Mouse (Mus musculus): ENCODE results near the gene Cds2. TPM values are rescaled to one million over a fixed set of nuclear protein-coding genes. Genes with fewer than 3 reads are reported as not detected.
A peak's percentile ranks its signal among the peaks of the same experiment; 100 is the strongest.

Gene Cds2
- polyA plus RNA-seq, 1 experiment, result 74.3 TPM

DNA sequence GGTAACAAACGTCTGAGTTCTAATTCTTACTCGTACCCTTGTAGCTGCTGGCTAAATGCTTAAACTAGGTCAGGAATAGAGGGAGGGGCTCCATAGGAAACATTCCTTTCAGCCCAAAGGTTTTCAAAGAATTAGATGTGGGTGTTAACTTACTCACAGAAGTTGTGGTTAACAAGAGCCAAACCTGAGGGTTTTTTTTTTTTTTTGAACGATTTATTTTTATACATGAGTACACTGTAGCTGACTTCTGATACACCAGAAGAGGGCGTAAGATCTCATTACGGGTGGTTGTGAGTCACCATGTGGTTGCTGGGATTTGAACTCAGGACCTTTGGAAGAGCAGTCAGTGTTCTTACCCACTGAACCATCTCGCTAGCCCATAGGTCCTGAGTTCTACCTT, 773 bp upstream of the Cds2 start:
- TF ChIP-seq CTCF (IDR thresholded peaks at IDR 0.05; ENCODE audit: low read depth, low read length) (no peak), EP300 (IDR thresholded peaks at IDR 0.05; ENCODE audit: insufficient read depth, low read depth, low read length) (no peak)
- Histone ChIP-seq H3K4me3 (ENCODE audit: low read depth, low read length) (no peak overlapping the region), H3K27ac (ENCODE audit: insufficient read depth, low read length) (0 out of 2 replicates have a peak overlapping the region, but pooled peaks have one; percentile 77), H3K9ac (ENCODE audit: low read depth, poor library complexity, severe bottlenecking) (no peak overlapping the region), H3K27me3 (ENCODE audit: control insufficient read depth, insufficient read depth, low read length, poor library complexity, severe bottlenecking) (no peaks in the 10 kb centered on the region), H3K36me3 (ENCODE audit: control insufficient read depth, insufficient read depth, low read length, poor library complexity, severe bottlenecking) (no peaks in the 10 kb centered on the region), H3K9me3 (replicated peaks; ENCODE audit: control insufficient read depth, insufficient read depth, low read length, poor library complexity, severe bottlenecking) (no peaks in the 10 kb centered on the region), H3K4me1 (ENCODE audit: control insufficient read depth, insufficient read depth, low read length) (no peaks in the 10 kb centered on the region)

DNA sequence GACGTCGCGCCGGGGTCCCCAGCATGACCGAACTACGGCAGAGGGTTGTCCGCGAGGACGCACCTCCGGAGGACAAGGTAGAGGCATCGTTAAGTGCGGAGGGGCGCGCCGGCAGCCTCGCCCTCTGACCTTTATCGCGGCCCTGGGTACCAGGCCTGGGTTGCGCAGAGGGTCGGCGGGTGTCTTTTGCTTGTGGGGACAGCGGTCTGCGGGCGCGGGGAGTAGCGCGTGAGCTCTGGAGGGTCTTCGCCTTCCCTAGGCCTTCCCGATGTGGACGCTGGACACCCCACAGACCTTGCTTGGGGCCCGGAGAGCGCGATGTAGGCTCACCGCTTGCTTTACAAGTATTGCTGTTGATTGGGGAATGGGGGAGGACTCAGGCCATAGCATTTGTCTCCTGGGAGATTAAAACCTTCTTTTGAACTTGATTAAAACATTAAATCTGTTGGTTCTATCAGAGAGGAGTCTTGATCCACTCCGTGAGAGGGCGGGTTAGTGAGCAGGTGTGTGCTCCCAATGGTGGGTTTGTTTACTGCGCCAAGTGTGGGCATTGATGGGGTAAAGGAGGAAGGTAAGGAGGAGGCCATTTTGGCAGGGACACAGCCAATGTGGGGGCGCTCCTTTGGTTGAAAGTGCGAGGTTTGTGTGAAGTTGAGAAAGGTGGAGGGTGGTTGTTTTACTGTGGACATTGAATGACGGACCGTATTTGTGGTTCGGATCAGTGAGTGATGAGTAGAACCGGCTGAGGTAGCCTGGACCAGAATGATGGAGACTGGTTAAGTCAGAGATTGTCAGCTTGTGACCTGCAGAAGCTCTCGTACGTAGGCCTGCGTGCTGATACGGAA, 695 bp downstream of the Cds2 start:
- Histone ChIP-seq H3K9me3 (replicated peaks; ENCODE audit: control insufficient read depth, insufficient read depth, low read length, poor library complexity, severe bottlenecking) (no peaks in the 10 kb centered on the region), H3K27ac (ENCODE audit: insufficient read depth, low read length) (peak overlapping the region; percentile 31), H3K27me3 (ENCODE audit: control insufficient read depth, insufficient read depth, low read length, poor library complexity, severe bottlenecking) (no peaks in the 10 kb centered on the region), H3K9ac (ENCODE audit: low read depth, poor library complexity, severe bottlenecking) (peak overlapping the region; percentile 81), H3K36me3 (ENCODE audit: control insufficient read depth, insufficient read depth, low read length, poor library complexity, severe bottlenecking) (no peaks in the 10 kb centered on the region), H3K4me3 (ENCODE audit: low read depth, low read length) (peak overlapping the region; percentile 73), H3K4me1 (ENCODE audit: control insufficient read depth, insufficient read depth, low read length) (no peaks in the 10 kb centered on the region)
- no peak for TF ChIP-seq EP300 (IDR thresholded peaks at IDR 0.05; ENCODE audit: insufficient read depth, low read depth, low read length)
- TF ChIP-seq CTCF (IDR thresholded peaks at IDR 0.05; ENCODE audit: low read depth, low read length), result no peak
- TF ChIP-seq POLR2A (IDR thresholded peaks at IDR 0.05; ENCODE audit: insufficient read depth, low read length), result no peak

DNA sequence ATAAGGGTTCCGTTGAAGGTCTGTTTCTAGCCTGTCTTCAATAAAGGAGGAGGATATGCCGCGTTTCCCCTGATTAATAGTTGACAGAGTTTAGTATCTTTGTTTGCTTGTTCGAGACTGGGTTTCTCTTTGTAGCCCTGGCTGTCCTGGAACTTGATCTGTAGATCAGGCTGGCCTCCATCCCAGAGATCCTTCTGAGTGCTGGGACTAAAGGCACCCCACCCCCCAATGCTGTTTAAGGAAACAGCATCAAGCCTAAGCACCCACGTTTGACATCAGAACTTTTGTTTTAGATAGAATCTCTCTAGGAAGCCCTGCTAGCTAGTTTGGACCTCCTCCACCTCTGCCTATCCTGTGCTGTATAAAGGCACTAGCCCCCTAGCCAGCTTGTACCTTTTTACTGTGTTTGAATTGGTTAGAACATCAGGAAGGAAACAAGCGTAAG, 1.3 kb downstream of the Cds2 start:
- TF ChIP-seq POLR2A (IDR thresholded peaks at IDR 0.05; ENCODE audit: insufficient read depth, low read length) (no peak), EP300 (IDR thresholded peaks at IDR 0.05; ENCODE audit: insufficient read depth, low read depth, low read length) (no peak), CTCF (IDR thresholded peaks at IDR 0.05; ENCODE audit: low read depth, low read length) (no peak)
- H3K27ac ChIP-seq (ENCODE audit: insufficient read depth, low read length), result 0 out of 2 replicates have a peak overlapping the region, but pooled peaks have one; percentile 31
- no peaks in the 10 kb centered on the region for H3K27me3 ChIP-seq (ENCODE audit: control insufficient read depth, insufficient read depth, low read length, poor library complexity, severe bottlenecking)

DNA sequence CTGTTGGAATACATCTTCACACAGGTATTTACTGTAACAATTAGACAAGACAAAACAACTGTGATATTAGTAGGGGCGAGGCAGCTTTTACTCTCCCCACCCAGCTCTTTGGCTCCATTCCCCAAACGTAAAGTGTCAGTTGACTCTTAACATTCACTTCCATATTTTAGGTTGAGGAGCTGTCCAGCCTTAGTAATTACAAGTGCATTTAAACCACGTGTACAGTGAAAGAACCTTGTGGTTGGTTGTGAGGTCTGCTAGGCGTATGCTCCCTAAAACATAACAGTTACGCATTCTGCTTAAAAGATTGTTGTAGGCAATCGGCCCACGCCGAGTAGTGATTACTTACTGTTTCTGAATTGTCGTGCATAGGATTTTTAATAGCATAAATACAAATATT, 2.2 kb downstream of the Cds2 start:
- Histone ChIP-seq H3K27me3 (ENCODE audit: control insufficient read depth, insufficient read depth, low read length, poor library complexity, severe bottlenecking) (no peaks in the 10 kb centered on the region), H3K4me3 (ENCODE audit: low read depth, low read length) (no peak overlapping the region), H3K27ac (ENCODE audit: insufficient read depth, low read length) (no peak overlapping the region), H3K9ac (ENCODE audit: low read depth, poor library complexity, severe bottlenecking) (no peak overlapping the region), H3K36me3 (ENCODE audit: control insufficient read depth, insufficient read depth, low read length, poor library complexity, severe bottlenecking) (no peaks in the 10 kb centered on the region), H3K4me1 (ENCODE audit: control insufficient read depth, insufficient read depth, low read length) (peaks cover 2% of the 10 kb centered on the region), H3K9me3 (replicated peaks; ENCODE audit: control insufficient read depth, insufficient read depth, low read length, poor library complexity, severe bottlenecking) (no peaks in the 10 kb centered on the region)
- TF ChIP-seq CTCF (IDR thresholded peaks at IDR 0.05; ENCODE audit: low read depth, low read length) (no peak), EP300 (IDR thresholded peaks at IDR 0.05; ENCODE audit: insufficient read depth, low read depth, low read length) (no peak), POLR2A (IDR thresholded peaks at IDR 0.05; ENCODE audit: insufficient read depth, low read length) (no peak)

More for the DNA sequence above, 1.3 kb downstream of the Cds2 start:
- Histone ChIP-seq H3K4me1 (ENCODE audit: control insufficient read depth, insufficient read depth, low read length) (peaks cover 2% of the 10 kb centered on the region), H3K4me3 (ENCODE audit: low read depth, low read length) (peak overlapping the region; percentile 73), H3K9ac (ENCODE audit: low read depth, poor library complexity, severe bottlenecking) (peak overlapping the region; percentile 81), H3K9me3 (replicated peaks; ENCODE audit: control insufficient read depth, insufficient read depth, low read length, poor library complexity, severe bottlenecking) (no peaks in the 10 kb centered on the region), H3K36me3 (ENCODE audit: control insufficient read depth, insufficient read depth, low read length, poor library complexity, severe bottlenecking) (no peaks in the 10 kb centered on the region)

DNA sequence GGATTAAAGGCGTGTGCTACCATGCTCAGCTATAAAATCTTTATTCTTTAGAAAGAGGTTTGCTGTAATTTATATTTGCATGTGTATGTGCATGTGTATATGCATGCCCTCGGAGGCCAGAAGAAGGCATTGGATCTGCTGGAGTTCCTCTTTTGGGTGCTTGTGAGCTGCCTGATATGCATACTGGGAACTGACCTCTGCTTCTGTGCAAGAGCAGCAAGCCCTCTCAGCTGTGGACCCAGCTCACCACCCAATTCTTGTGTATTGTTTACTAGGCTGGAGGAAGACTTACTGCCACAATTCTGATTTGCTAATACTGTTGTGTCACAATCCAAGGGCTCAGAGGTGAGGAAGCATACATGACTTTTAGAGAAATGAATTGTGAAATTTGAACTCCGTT, 3.1 kb downstream of the Cds2 start:
- H3K27ac ChIP-seq (ENCODE audit: insufficient read depth, low read length), result no peak overlapping the region
- H3K27me3 ChIP-seq (ENCODE audit: control insufficient read depth, insufficient read depth, low read length, poor library complexity, severe bottlenecking), result no peaks in the 10 kb centered on the region
- TF ChIP-seq EP300 (IDR thresholded peaks at IDR 0.05; ENCODE audit: insufficient read depth, low read depth, low read length) (no peak), POLR2A (IDR thresholded peaks at IDR 0.05; ENCODE audit: insufficient read depth, low read length) (no peak), CTCF (IDR thresholded peaks at IDR 0.05; ENCODE audit: low read depth, low read length) (no peak)
- H3K4me1 ChIP-seq (ENCODE audit: control insufficient read depth, insufficient read depth, low read length), result peaks cover 2% of the 10 kb centered on the region
- no peaks in the 10 kb centered on the region for H3K36me3 ChIP-seq (ENCODE audit: control insufficient read depth, insufficient read depth, low read length, poor library complexity, severe bottlenecking)
- H3K9me3 ChIP-seq (replicated peaks; ENCODE audit: control insufficient read depth, insufficient read depth, low read length, poor library complexity, severe bottlenecking), result no peaks in the 10 kb centered on the region
- no peak overlapping the region for H3K4me3 ChIP-seq (ENCODE audit: low read depth, low read length)
- H3K9ac ChIP-seq (ENCODE audit: low read depth, poor library complexity, severe bottlenecking), result no peak overlapping the region

- Histone ChIP-seq H3K36me3 (ENCODE audit: control insufficient read depth, insufficient read depth, low read length, poor library complexity, severe bottlenecking) (no peaks in the 10 kb centered on the region), H3K27me3 (ENCODE audit: control insufficient read depth, insufficient read depth, low read length, poor library complexity, severe bottlenecking) (no peaks in the 10 kb centered on the region), H3K9me3 (replicated peaks; ENCODE audit: control insufficient read depth, insufficient read depth, low read length, poor library complexity, severe bottlenecking) (no peaks in the 10 kb centered on the region), H3K9ac (ENCODE audit: low read depth, poor library complexity, severe bottlenecking) (no peak overlapping the region), H3K4me3 (ENCODE audit: low read depth, low read length) (no peak overlapping the region), H3K27ac (ENCODE audit: insufficient read depth, low read length) (no peak overlapping the region), H3K4me1 (ENCODE audit: control insufficient read depth, insufficient read depth, low read length) (peaks cover 6% of the 10 kb centered on the region)
- TF ChIP-seq CTCF (IDR thresholded peaks at IDR 0.05; ENCODE audit: low read depth, low read length), result no peak
- no peak for TF ChIP-seq POLR2A (IDR thresholded peaks at IDR 0.05; ENCODE audit: insufficient read depth, low read length)
- TF ChIP-seq EP300 (IDR thresholded peaks at IDR 0.05; ENCODE audit: insufficient read depth, low read depth, low read length), result no peak
Measured at GRCm38 (mm10) chr2:132269217-132269616, 6.3 kb downstream of the Cds2 start.

All from ES-Bruce4 (cell line).